Mouse (Mus musculus): Measurements from ENCODE around the gene Rgcc.

GRCm38 (mm10) chr14:79289909-79290308 lies 11.5 kb downstream of the Rgcc start:
- no peak for TF ChIP-seq RAD21 (IDR thresholded peaks at IDR 0.05; ENCODE audit: low read depth, low read length)
- TF ChIP-seq SMC3 (IDR thresholded peaks at IDR 0.05; ENCODE audit: low read depth, low read length), result no peak
- TF ChIP-seq ZC3H11A (IDR thresholded peaks at IDR 0.05; ENCODE audit: low read depth, low read length), result no peak
- TF ChIP-seq MAX (IDR thresholded peaks at IDR 0.05; ENCODE audit: low read length), result no peak
- TF ChIP-seq MXI1 (IDR thresholded peaks at IDR 0.05; ENCODE audit: low read depth, low read length), result no peak
- TF ChIP-seq IRF4 (IDR thresholded peaks at IDR 0.05; ENCODE audit: low read depth, low read length), result no peak
- TF ChIP-seq POLR2A (IDR thresholded peaks at IDR 0.05; ENCODE audit: low read depth, low read length), result no peak
- no peak for TF ChIP-seq EP300 (IDR thresholded peaks at IDR 0.05; ENCODE audit: low read length)
- TF ChIP-seq ETS1 (conservative IDR thresholded peaks at IDR 0.05; ENCODE audit: low read depth, low read length), result no peak
- no peak for TF ChIP-seq CTCF (conservative IDR thresholded peaks at IDR 0.05 in 1 of 2, IDR thresholded peaks at IDR 0.05 in 1 of 2; ENCODE audit: low read depth in 2 of 2, low read length in 2 of 2)
- no peak for TF ChIP-seq ZKSCAN1 (IDR thresholded peaks at IDR 0.05; ENCODE audit: borderline replicate concordance, low read depth, low read length)
- TF ChIP-seq ZMIZ1 (IDR thresholded peaks at IDR 0.05; ENCODE audit: low read depth, low read length), result no peak
